Mouse (Mus musculus) cerebellum, adult 9-10 months (tissue): ENCODE results near the gene Tshb.

ENCODE experiments used
- DNase-seq: peaks from one replicate; pipeline ENCODE4 v3.0.0; 2022

Gene Tshb

DNA sequence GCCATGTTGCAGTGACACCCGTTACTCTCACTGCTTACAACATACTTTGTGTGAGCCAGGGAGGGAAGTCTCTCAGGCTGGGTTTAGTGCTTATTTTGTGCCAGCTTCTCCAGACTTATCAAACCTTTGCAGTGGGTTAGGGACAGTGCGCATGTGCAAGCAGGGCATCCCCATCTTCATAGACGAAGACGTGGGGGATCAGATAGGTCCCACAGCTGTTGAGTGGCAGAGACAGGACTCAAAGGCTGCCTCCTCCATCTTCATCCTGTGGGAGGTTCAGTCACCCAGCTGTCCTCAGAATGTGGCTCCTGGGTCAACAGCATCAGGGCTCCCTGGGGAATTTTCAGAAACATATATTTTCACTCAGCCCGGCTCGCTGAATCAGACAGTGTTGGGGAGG is 46.1 kb downstream of the Tshb start:
- no peak for DNase-seq

DNA sequence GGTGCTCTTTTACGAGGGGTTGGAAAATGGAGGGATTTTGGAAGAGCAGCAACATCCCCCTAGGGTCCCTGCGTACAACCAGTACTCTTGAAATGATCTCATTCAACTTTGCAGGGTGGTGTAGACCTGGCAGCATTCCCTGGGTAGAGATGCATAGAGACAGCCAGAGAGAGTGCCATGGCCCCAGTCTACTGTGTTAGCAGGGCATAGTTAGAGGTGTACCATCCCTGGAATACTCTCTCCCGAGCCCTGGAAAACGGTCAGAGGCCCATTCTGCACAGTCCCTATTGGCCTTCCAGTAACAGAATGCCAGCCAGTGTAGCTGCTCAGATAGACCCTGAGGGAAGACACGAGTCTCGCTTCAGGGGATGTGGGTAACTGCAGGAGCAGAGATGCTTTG is 46.9 kb downstream of the Tshb start:
- DNase-seq: no peak

DNA sequence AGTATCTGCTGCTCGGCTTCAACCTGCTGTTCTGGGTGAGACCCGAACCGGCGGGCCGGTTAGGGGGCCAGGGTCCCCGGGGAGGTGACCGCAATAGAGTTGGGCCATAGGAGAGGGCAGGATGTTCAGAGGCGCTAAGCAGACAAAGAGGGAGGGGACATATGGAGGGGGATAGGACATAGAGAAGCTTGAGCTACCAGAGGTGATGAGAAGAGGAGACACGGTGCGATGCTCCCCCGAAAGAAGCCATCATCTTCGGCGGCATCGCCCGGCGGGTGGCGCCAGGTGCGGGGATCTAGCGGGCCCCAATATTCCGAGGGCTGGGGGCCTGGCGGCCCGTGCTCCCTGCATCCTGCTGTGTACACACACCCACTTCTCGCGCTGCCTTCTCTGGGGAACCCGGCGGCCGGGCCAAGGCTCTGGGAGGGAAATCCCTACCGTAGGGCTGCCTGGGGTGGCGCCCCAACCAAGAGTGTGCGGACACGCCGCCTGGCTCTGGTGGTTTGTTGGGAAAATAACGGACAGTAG is 47.4 kb downstream of the Tshb start:
- no peak for DNase-seq

DNA sequence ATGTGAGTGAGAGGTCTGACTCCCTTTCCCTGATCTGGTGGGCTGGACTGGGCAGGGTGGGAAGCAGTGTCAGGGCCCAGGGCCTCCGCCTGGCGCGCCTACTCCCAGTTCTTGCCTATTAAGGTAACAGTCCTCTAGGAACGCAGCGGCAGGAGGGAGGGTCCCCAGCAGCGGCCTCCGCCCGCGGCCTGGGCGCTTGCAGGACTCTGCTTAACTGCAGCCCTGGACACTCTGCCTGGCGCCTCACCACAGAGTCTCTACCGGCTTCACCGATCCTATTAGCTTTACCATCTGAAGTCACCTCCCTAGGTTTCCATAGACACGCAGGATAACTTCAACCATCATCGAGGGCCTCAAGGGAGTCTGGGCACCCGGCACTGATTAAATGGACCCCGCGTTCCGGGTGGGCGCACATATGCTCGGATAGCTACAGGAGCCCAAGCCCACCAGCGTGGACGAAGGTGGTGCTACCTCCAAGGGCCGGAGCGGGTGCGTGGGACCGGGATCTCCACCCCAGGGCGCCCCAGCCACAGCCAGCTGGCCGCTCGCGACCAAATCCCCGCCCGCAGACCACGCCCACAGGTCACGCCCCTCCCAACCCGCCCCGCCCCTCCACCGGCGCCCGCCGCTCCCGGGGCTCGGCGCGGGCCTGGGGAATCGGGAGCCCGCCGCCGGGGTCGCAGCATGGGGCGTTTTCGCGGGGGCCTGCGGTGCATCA is 48.0 kb downstream of the Tshb start, which contains the start of gene Tspan2:
Gene Tspan2 (plus strand): TSS at position 217 of the 718 bp plus-strand sequence.
- DNase-seq: peak; percentile 52

GRCm38 (mm10) chr3:102733936-102734312 is 48.6 kb downstream of the Tshb start:
- no peak for DNase-seq

DNA sequence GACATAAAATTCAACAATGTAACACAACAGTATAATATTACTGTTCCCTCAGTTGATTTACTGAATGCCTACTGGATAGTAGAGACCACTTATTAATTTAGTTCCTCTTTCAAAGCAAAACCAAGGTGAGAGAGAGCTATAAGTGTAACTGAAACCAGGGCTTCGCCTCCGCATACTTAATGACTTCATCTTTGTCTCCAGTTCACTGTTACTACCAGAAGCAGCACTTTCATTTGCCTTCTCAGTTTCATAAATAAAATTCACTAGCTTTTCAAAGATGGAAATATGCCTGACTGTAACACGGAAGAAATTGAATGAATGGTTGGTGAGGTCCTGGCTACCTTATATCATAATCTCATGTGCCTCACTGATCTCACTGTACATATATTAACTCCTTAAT is 49.5 kb downstream of the Tshb start:
- DNase-seq: no peak

GRCm38 (mm10) chr3:102732619-102733018 is 49.9 kb downstream of the Tshb start:
- DNase-seq: no peak

DNA sequence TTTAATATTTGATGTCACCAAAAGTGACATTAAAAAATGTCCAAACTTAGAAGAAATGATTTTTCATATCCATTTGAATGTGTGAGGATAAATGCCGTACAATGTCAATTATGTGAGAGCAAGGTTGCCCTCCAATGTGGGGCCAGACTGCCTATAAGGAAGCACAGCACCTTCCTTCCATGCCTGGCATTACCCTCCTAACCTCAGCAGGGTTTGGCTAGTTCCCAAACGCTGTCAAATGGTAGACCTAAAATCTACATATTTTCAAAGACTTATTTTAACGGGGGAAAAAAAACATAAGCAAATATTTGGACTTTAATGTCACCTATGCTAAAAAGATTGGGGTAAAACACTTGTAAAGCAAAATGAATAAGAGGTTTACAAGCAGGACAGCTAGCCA is 51.4 kb downstream of the Tshb start:
- no peak for DNase-seq

DNA sequence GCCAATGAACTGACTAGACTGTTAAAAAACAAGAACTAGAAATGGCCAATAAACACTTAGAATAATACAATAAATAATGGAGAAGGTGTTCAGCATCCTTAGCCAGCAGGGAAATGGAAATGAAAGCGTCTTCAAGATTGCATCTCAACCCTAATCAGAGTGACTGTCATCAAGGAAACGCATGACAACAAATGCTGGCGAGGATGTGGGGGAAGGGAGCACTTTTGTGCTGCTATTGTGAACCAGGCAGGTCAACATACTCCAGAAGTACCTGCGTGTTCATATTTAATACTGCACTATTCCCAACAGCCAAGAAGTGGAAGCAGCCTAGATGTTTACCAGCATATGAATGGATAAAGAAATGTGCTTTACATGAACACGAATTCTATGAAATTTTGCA is 53.1 kb downstream of the Tshb start:
- DNase-seq: no peak
